Mouse (Mus musculus): Measurements from ENCODE around the gene Atp1a1. TPM values are rescaled to one million over a fixed set of nuclear protein-coding genes. Genes with fewer than 3 reads are reported as not detected.
A peak's percentile ranks its signal among the peaks of the same experiment; 100 is the strongest.

Gene Atp1a1
- polyA plus RNA-seq, 1 experiment from 2014 or later: 537 TPM

GRCm38 (mm10) chr3:101528900-101529594 is 75.4 kb downstream of the Atp1a1 start:
- no peak overlapping the region for H3K4me3 ChIP-seq (ENCODE audit: control insufficient read depth in 1 of 2, insufficient read depth in 1 of 2, low read depth in 1 of 2, low read length in 2 of 2)
- no peaks in the 10 kb centered on the region for H3K9me3 ChIP-seq (ENCODE audit: control insufficient read depth, low read length)
- H3K4me1 ChIP-seq (ENCODE audit: control insufficient read depth in 2 of 2, insufficient read depth in 2 of 2, low read length in 2 of 2): peaks cover 9 to 27% of the 10 kb centered on the region in 2 experiments
- ATAC-seq (ENCODE audit: insufficient number of reproducible peaks, insufficient read depth, low FRiP score, low read depth): no peak
- peak overlapping the region; percentile 30; the same call in 1 of the 2 replicates for H3K9ac ChIP-seq (ENCODE audit: low read length)
- no peaks in the 10 kb centered on the region for H3K27me3 ChIP-seq (ENCODE audit: control insufficient read depth, insufficient read depth, low read length)
- H3K27ac ChIP-seq (replicated peaks in 1 of 2; ENCODE audit: control insufficient read depth in 1 of 2, insufficient read depth in 1 of 2, low read depth in 2 of 2, low read length in 2 of 2): peak overlapping the region in 1 of 2 experiments; percentile 25; a peak in 2 of 4 replicates
- H3K4me2 ChIP-seq (ENCODE audit: low read length): peak overlapping the region; percentile 7; the same call in 1 of the 2 replicates
- WGBS: 37% methylated on average over 8 of the region's 8 CpGs
- no peaks in the 10 kb centered on the region for H3K36me3 ChIP-seq (ENCODE audit: control insufficient read depth, insufficient read depth, low read length)

- Histone ChIP-seq H3K4me1 (ENCODE audit: control insufficient read depth in 2 of 2, insufficient read depth in 2 of 2, low read length in 2 of 2) (peaks cover 9 to 28% of the 10 kb centered on the region in 2 experiments), H3K9me3 (ENCODE audit: control insufficient read depth, low read length) (no peaks in the 10 kb centered on the region), H3K27ac (replicated peaks in 1 of 2; ENCODE audit: control insufficient read depth in 1 of 2, insufficient read depth in 1 of 2, low read depth in 2 of 2, low read length in 2 of 2) (no peak overlapping the region; a peak in 2 of 4 replicates), H3K4me3 (ENCODE audit: control insufficient read depth in 1 of 2, insufficient read depth in 1 of 2, low read depth in 1 of 2, low read length in 2 of 2) (no peak overlapping the region), H3K36me3 (ENCODE audit: control insufficient read depth, insufficient read depth, low read length) (no peaks in the 10 kb centered on the region), H3K4me2 (ENCODE audit: low read length) (no peak overlapping the region), H3K27me3 (ENCODE audit: control insufficient read depth, insufficient read depth, low read length) (no peaks in the 10 kb centered on the region), H3K9ac (ENCODE audit: low read length) (no peak overlapping the region)
- 59% methylated on average over 7 of the region's 8 CpGs for WGBS
- no peak for ATAC-seq (ENCODE audit: insufficient number of reproducible peaks, insufficient read depth, low FRiP score, low read depth)
Measured at GRCm38 (mm10) chr3:101528157-101528899, 76.2 kb downstream of the Atp1a1 start.

- no peak overlapping the region for H3K4me3 ChIP-seq (ENCODE audit: control insufficient read depth in 1 of 2, insufficient read depth in 1 of 2, low read depth in 1 of 2, low read length in 2 of 2)
- H3K4me1 ChIP-seq (ENCODE audit: control insufficient read depth in 2 of 2, insufficient read depth in 2 of 2, low read length in 2 of 2): peaks cover 14 to 43% of the 10 kb centered on the region in 2 experiments
- H3K27me3 ChIP-seq (ENCODE audit: control insufficient read depth, insufficient read depth, low read length): no peaks in the 10 kb centered on the region
- H3K4me2 ChIP-seq (ENCODE audit: low read length): no peak overlapping the region
- 85% methylated on average over 11 of the region's 11 CpGs for WGBS
- no peaks in the 10 kb centered on the region for H3K36me3 ChIP-seq (ENCODE audit: control insufficient read depth, insufficient read depth, low read length)
- H3K27ac ChIP-seq (replicated peaks in 1 of 2; ENCODE audit: control insufficient read depth in 1 of 2, insufficient read depth in 1 of 2, low read depth in 2 of 2, low read length in 2 of 2): no peak overlapping the region
- no peaks in the 10 kb centered on the region for H3K9me3 ChIP-seq (ENCODE audit: control insufficient read depth, low read length)
- H3K9ac ChIP-seq (ENCODE audit: low read length): no peak overlapping the region
- ATAC-seq (ENCODE audit: insufficient number of reproducible peaks, insufficient read depth, low FRiP score, low read depth): no peak
Measured at GRCm38 (mm10) chr3:101526603-101527002, 77.9 kb downstream of the Atp1a1 start.

Other genes with a start within 250 kb of the Atp1a1 start
- gene Igsf3, start 227.6 kb downstream of the Atp1a1 start, polyA plus RNA-seq (2014; fragmentation: Nextera tagmentation; extraction: Ambion mirVana): 25.5 and 28.1 TPM in 2 replicates
- gene Mab21l3, start 244.3 kb upstream of the Atp1a1 start, polyA plus RNA-seq (2014; fragmentation: Nextera tagmentation; extraction: Ambion mirVana): 0.09 and 0.13 TPM in 2 replicates

All from heart, embryonic 14.5 days (tissue).